Mouse (Mus musculus) left cerebral cortex, postnatal 14 days (tissue): ENCODE measurements around the gene Fam161a. TPM values are rescaled to one million over a fixed set of nuclear protein-coding genes. Genes with fewer than 3 reads are reported as not detected.

Experiments
- DNase-seq, 2 experiments: peaks; one replicate each; pipeline ENCODE4 v3.0.0; 2021 to 2022; ENCODE audit warnings: low spot score in 2 of 2, mixed read lengths in 1 of 2
- intact Hi-C: fragments of 180-260 bp; cut with DNase I; formaldehyde crosslinking; loops from one replicate; pipeline ENCODE4 v1.15.1; 2025
- total RNA-seq, 2 experiments: library from RNA; stranded (reverse); gene quantifications; 2 replicates each; pipeline ENCODE4 v1.2.3; 2021

Fam161a gene
- total RNA-seq, 2 experiments from 2014 or later: 2.9 to 3.9 TPM

- DNase-seq: peak; percentile 63 to 70
- intact Hi-C loops: no loop called here
Observed at GRCm38 (mm10) chr11:22987357-22987756, 20.0 kb upstream of the Fam161a start.

GRCm38 (mm10) chr11:22989786-22990185, 17.5 kb upstream of the Fam161a start:
- intact Hi-C loops: loop anchor here (2.0 to 5.0 kb wide), 2 partner anchors 268 to 283 kb away; partner anchors contain the start of gene Xpo1
- DNase-seq: no peak

GRCm38 (mm10) chr11:22990393-22991126, 16.8 kb upstream of the Fam161a start, which contains the start of gene Cct4:
Gene Cct4, plus strand, starts transcription at chr11:22990519.
- intact Hi-C loops: loop anchor here (2.0 to 5.0 kb wide), 2 partner anchors 267 to 282 kb away; partner anchors contain the start of gene Xpo1
- DNase-seq: peak; percentile 90 to 93

GRCm38 (mm10) chr11:22991218-22991835, 16.0 kb upstream of the Fam161a start:
- DNase-seq: no peak
- intact Hi-C loops: loop anchor here (2.0 to 5.0 kb wide), 2 partner anchors 266 to 281 kb away; partner anchors contain the start of gene Xpo1

- intact Hi-C loops: loop anchor here (5.0 kb wide), 1 partner anchor 263 kb away; the partner anchor contains the start of gene Xpo1
- DNase-seq: no peak
Observed at GRCm38 (mm10) chr11:22994271-22994670, 13.1 kb upstream of the Fam161a start.

GRCm38 (mm10) chr11:22995461-22995860, 11.9 kb upstream of the Fam161a start:
- DNase-seq: no peak
- intact Hi-C loops: no loop called here

- intact Hi-C loops: no loop called here
Observed at GRCm38 (mm10) chr11:22998308-22998707, 9.0 kb upstream of the Fam161a start.

GRCm38 (mm10) chr11:23005276-23005675, 2.1 kb upstream of the Fam161a start:
- intact Hi-C loops: loop anchor here (5.0 kb wide), 2 partner anchors 252 to 267 kb away; partner anchors contain the start of gene Xpo1
- no peak for DNase-seq

More at GRCm38 (mm10) chr11:22998308-22998707, 9.0 kb upstream of the Fam161a start:
- DNase-seq: no peak

- no peak for DNase-seq
- intact Hi-C loops: loop anchor here (5.0 kb wide), 2 partner anchors 250 to 265 kb away; partner anchors contain the start of gene Xpo1
Observed at GRCm38 (mm10) chr11:23007166-23007480, 208 bp upstream of the Fam161a start.

GRCm38 (mm10) chr11:23008181-23008823, 971 bp downstream of the Fam161a start:
- peak; percentile 76 to 78 for DNase-seq
- intact Hi-C loops: loop anchor here (2.0 to 5.0 kb wide), 3 partner anchors 58 to 264 kb away; partner anchors contain the start of gene Xpo1

- no peak for DNase-seq
- intact Hi-C loops: loop anchor here (2.0 to 5.0 kb wide), 3 partner anchors 58 to 263 kb away; partner anchors contain the start of gene Xpo1
Observed at GRCm38 (mm10) chr11:23008824-23009200, 1.5 kb downstream of the Fam161a start.

- intact Hi-C loops: no loop called here
- DNase-seq: no peak
Observed at GRCm38 (mm10) chr11:23013096-23013495, 5.8 kb downstream of the Fam161a start.

GRCm38 (mm10) chr11:23013580-23014294, 6.4 kb downstream of the Fam161a start:
- intact Hi-C loops: no loop called here
- no peak for DNase-seq

- intact Hi-C loops: no loop called here
- no peak for DNase-seq
Observed at GRCm38 (mm10) chr11:23014996-23015395, 7.7 kb downstream of the Fam161a start.

GRCm38 (mm10) chr11:23017943-23018342, 10.6 kb downstream of the Fam161a start:
- intact Hi-C loops: no loop called here
- no peak for DNase-seq

GRCm38 (mm10) chr11:23020116-23020770, 12.9 kb downstream of the Fam161a start:
- no peak for DNase-seq
- intact Hi-C loops: no loop called here

GRCm38 (mm10) chr11:23020841-23021240, 13.5 kb downstream of the Fam161a start:
- no peak for DNase-seq
- intact Hi-C loops: no loop called here

GRCm38 (mm10) chr11:23023155-23023554, 15.8 kb downstream of the Fam161a start:
- intact Hi-C loops: no loop called here
- no peak for DNase-seq

GRCm38 (mm10) chr11:23024169-23024568, 16.8 kb downstream of the Fam161a start:
- intact Hi-C loops: no loop called here
- DNase-seq: no peak
